Mouse (Mus musculus) CD4-positive, CD25-positive, alpha-beta regulatory T cell, adult 4 months (primary cell): Measurements from ENCODE around the gene Rbm24. TPM values are rescaled to one million over a fixed set of nuclear protein-coding genes. Genes with fewer than 3 reads are reported as not detected.

Source experiments
- ATAC-seq: one replicate; pipeline ENCODE4 v1.8.0; 2017
- polyA plus RNA-seq, 2 experiments: library from polyadenylated mRNA; unstranded; fragments of 100-300 nt; shearing (Covaris generic); gene quantifications; one replicate each; pipeline ENCODE4 v1.2.1; 2017

The Rbm24 gene
- under 1 TPM in 1 of 2 experiments, not detected in 1; 0.32 TPM for polyA plus RNA-seq

- ATAC-seq: no peak
These were observed at the start of gene Rbm24 for GRCm38 (mm10) chr13:46418141-46418601. Gene Rbm24, plus strand, starts transcription at chr13:46418434.

GRCm38 (mm10) chr13:46372884-46373283 lies 45.4 kb upstream of the Rbm24 start:
- ATAC-seq: no peak

- no peak for ATAC-seq
These were observed 42.9 kb upstream of the Rbm24 start for GRCm38 (mm10) chr13:46375371-46375770.

- no peak for ATAC-seq
These were observed 30.8 kb upstream of the Rbm24 start for GRCm38 (mm10) chr13:46387396-46387795.

- ATAC-seq: no peak
These were observed 26.6 kb upstream of the Rbm24 start for GRCm38 (mm10) chr13:46391654-46392053.

GRCm38 (mm10) chr13:46392893-46393292 lies 25.3 kb upstream of the Rbm24 start:
- ATAC-seq: no peak

GRCm38 (mm10) chr13:46393936-46394335 lies 24.3 kb upstream of the Rbm24 start:
- no peak for ATAC-seq

DNA sequence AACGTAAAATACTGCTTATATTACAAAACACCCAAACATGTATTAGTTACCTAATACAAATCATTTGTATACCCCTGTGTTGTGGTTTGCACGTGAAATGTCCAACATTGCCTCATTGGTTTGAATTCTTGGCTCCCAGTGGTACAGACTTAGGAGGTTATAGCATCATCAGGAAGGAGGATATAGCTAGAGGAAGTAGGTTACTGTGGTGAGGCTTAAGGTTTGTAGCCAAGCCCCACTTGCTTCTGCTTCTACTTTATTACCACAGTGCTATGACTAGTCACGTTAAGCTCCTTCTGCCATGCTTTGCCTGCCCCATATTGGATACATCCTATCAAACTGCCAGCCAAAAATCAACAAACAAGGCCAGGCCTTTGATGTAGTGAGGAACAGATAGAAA lies 21.0 kb upstream of the Rbm24 start:
- no peak for ATAC-seq

- ATAC-seq: no peak
These were observed 11.1 kb upstream of the Rbm24 start for GRCm38 (mm10) chr13:46407151-46407550.

GRCm38 (mm10) chr13:46412247-46412646 lies 6.0 kb upstream of the Rbm24 start:
- no peak for ATAC-seq

DNA sequence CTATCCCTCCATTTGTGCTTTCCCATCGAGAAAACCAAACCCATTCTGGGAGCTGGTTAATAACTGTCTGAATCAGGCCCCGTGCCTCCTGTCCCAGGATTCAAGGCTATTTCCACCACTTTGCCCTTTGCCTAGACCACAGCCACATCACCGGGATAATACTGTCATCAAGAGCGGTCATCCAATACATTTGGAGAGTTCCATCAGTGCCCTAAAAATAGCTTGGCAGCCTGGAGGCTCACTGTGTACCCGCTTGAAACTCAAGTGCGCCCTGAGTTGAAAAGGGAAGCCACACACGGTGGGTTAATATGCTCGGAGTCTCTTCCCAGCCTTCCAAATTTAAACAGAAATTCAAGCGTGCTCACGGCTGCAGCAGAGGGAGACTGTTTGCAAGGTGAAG lies 4.6 kb upstream of the Rbm24 start:
- ATAC-seq: no peak

- no peak for ATAC-seq
These were observed 4.2 kb upstream of the Rbm24 start for GRCm38 (mm10) chr13:46414050-46414449.

DNA sequence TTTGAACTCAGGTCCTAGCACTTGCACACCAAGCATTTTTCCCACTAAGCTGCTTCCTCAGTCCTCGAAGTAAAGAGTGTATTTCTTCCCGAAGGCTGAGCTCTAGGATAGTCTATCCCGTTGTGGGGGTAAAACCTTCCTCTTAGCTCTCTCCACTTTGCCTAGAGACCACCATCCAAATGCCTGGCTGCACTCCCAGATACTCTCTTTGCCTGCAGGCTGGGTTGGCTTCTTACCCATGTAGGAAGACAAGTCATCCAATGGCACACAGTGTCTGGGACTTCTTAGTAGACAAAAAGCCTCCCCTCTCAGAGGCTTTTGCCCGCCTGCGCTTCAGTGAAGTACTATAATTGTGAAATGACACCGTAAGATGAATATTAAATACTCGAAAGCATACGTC lies 2.2 kb upstream of the Rbm24 start:
- no peak for ATAC-seq

DNA sequence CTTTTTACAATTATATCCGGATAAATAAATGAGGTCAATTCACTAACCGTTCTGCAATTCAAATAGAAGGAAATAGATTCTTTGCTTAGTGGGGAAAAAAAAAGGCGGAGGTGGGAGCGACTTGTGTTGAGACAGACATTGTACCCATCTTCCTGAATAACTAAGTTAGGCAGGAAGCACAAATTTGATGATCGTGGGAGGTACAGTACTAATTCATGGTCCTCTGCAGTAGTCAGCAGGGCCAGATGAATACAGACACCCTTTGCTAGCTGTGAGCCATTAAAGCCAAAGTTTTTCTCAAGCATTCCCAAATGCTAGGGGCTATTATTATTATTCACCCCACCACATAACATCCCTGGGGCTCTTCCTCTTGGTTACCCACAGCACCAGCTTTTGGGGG lies 640 bp upstream of the Rbm24 start:
- no peak for ATAC-seq

GRCm38 (mm10) chr13:46418731-46419545 lies 704 bp downstream of the Rbm24 start:
- ATAC-seq: no peak

DNA sequence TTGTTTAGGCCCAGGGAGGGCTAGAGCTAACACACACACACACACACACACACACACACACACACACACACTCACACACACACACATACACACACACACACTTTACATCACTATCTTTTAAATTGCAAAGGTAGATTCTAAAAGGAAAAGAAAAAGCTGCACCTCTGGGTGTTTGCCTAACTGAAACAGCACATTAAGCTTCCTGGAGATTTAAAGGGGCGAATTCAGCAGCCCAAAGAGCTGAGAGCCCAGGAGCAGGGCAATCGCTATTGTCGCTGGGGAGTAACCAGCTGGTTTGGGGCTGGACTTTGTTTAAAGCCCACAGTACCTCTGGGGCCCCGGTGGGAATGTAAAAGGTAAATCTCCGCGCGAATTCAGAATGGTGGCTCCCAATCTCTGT lies 1.4 kb downstream of the Rbm24 start:
- ATAC-seq: no peak

GRCm38 (mm10) chr13:46420095-46420494 lies 1.9 kb downstream of the Rbm24 start:
- no peak for ATAC-seq

DNA sequence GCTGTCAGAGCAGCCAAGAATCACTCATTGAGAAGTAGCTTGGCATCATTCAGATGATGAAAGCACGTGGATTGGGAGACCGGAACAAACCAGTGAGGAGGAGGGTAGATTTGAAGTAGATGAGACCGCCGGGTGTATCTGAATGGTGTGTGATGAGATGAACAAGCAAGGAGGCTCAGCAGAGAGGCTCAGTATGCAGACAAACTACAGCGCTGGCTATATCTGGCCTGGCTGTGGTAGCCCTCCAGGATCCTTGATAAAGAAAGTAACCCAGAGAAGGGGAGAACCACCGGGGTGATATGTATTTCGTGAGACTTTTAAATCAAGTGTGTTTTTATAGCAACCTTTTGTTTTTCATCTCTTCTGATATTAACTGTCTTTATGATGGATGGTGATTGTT lies 5.6 kb downstream of the Rbm24 start:
- ATAC-seq: no peak

DNA sequence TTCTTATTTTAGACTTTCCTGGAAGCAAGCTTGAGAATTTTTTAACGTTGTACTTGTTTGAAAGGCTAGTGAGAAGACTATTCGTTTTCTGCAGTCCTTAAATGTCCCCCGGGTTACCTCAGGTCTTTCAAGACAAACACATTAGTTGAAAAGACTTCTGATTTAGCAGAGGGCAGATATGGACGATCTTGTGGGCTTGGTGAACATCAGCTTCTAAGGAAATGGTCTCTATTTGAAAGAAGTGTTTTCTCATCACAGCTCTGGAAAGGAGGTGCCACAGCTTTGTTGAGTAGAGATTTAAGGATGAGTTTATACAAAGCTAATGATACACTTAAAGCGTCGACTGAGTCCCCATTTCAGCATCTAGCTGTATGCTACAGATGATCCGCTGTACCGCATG lies 6.1 kb downstream of the Rbm24 start:
- ATAC-seq: no peak

- ATAC-seq: no peak
These were observed 8.5 kb downstream of the Rbm24 start for GRCm38 (mm10) chr13:46426651-46427269.

GRCm38 (mm10) chr13:46428964-46429363 lies 10.7 kb downstream of the Rbm24 start:
- ATAC-seq: no peak

- ATAC-seq: no peak
These were observed 11.6 kb downstream of the Rbm24 start for GRCm38 (mm10) chr13:46429866-46430265.

DNA sequence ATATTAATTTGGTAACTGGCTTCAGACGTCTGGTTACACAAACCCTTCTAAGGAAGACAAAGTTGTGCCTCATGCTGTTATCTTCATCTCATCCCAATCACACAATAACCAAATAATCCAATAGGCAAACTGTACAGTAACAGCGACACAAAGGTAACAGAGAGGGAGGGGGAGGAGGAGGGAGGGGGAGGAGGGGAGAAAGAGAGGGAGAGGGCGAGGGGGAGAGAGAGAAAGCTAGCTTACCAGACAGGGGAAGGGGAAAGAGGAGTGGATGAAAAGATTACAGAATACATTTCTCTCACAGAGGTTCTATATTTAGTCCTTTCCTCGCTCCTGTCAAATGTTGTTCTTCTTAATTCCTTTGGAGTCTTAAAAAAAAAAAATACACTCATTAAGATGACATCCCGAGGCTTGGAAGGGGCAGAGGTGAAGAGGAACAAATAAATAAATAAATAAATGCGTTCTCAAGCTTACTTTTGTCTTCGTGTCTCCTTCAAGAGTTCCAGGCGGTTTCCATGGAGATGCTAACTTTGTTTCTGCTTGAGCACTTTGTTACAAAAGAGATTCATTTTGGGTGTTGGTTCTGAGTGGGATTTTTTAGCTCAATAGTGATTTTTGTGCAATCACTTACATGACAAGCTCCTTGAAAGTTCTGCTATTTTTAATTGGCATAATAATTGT lies 15.8 kb downstream of the Rbm24 start:
- ATAC-seq: no peak

DNA sequence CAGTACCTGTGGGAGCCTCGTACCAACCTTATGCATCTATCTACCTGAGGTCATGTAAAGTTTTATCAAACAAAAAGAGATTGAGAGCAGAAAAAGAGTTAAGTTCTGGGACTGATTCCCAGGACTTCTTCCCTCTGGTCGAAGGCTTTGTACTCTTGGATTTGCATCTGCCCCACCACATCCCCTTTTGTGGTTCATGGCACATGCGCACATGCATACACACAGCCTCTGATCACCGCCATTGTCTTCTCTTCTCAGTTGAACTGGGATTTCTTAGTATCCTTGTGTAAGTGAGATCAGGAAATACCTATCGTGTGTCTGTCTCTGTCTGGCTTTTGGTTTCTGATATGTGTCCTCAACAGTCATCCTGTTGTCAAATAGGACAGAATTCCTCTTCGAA lies 20.7 kb downstream of the Rbm24 start:
- ATAC-seq: no peak
